Mouse (Mus musculus): ENCODE data around the gene Nploc4. TPM values are rescaled to one million over a fixed set of nuclear protein-coding genes. Genes with fewer than 3 reads are reported as not detected.
A peak's percentile ranks its signal among the peaks of the same experiment; 100 is the strongest.

Gene Nploc4
- polyA plus RNA-seq, 1 experiment from 2014 or later: 49.8 TPM

GRCm38 (mm10) chr11:120378031-120378610 is 59.4 kb downstream of the Nploc4 start:
- Histone ChIP-seq H3K4me3 (replicated peaks) (peak overlapping the region; percentile 94), H3K36me3 (peaks cover 73% of the 10 kb centered on the region), H3K9me3 (no peaks in the 10 kb centered on the region), H3K27ac (peak overlapping the region; percentile 81), H3K27me3 (no peaks in the 10 kb centered on the region), H3K4me2 (peak overlapping the region; percentile 81), H3K9ac (replicated peaks) (peak overlapping the region; percentile 85), H3K4me1 (replicated peaks) (peaks cover 22% of the 10 kb centered on the region)
- ATAC-seq (ENCODE audit: insufficient number of reproducible peaks, insufficient read depth, low FRiP score, low TSS enrichment, low read depth): peak; percentile 37
- WGBS: 3% methylated on average over 36 of the region's 40 CpGs

GRCm38 (mm10) chr11:120377337-120377736 is 60.2 kb downstream of the Nploc4 start:
- WGBS: 84% methylated on average over 10 of the region's 10 CpGs
- no peak for ATAC-seq (ENCODE audit: insufficient number of reproducible peaks, insufficient read depth, low FRiP score, low TSS enrichment, low read depth)
- Histone ChIP-seq H3K36me3 (peaks cover 73% of the 10 kb centered on the region), H3K9me3 (no peaks in the 10 kb centered on the region), H3K27me3 (no peaks in the 10 kb centered on the region), H3K9ac (replicated peaks) (peak overlapping the region; percentile 85), H3K27ac (no peak overlapping the region), H3K4me2 (peak overlapping the region; percentile 81), H3K4me3 (replicated peaks) (peak overlapping the region; percentile 94), H3K4me1 (replicated peaks) (peaks cover 22% of the 10 kb centered on the region)

- Histone ChIP-seq H3K36me3 (peaks cover 73% of the 10 kb centered on the region), H3K27ac (no peak overlapping the region), H3K9ac (replicated peaks) (0 out of 2 replicates have a peak overlapping the region, but pooled peaks have one; percentile 8), H3K4me3 (replicated peaks) (no peak overlapping the region), H3K4me1 (replicated peaks) (peaks cover 22% of the 10 kb centered on the region), H3K4me2 (peak overlapping the region; percentile 81; the same call in 1 of the 2 replicates), H3K9me3 (no peaks in the 10 kb centered on the region), H3K27me3 (no peaks in the 10 kb centered on the region)
- ATAC-seq (ENCODE audit: insufficient number of reproducible peaks, insufficient read depth, low FRiP score, low TSS enrichment, low read depth): no peak
- 87% methylated on average over 17 of the region's 17 CpGs for WGBS
Observed at GRCm38 (mm10) chr11:120376302-120377160, 61.0 kb downstream of the Nploc4 start.

- Histone ChIP-seq H3K27ac (no peak overlapping the region), H3K27me3 (no peaks in the 10 kb centered on the region), H3K4me3 (replicated peaks) (no peak overlapping the region), H3K9ac (replicated peaks) (no peak overlapping the region), H3K4me1 (replicated peaks) (peaks cover 22% of the 10 kb centered on the region), H3K4me2 (no peak overlapping the region), H3K36me3 (peaks cover 73% of the 10 kb centered on the region), H3K9me3 (no peaks in the 10 kb centered on the region)
- WGBS: 91% methylated on average over 10 of the region's 10 CpGs
- ATAC-seq (ENCODE audit: insufficient number of reproducible peaks, insufficient read depth, low FRiP score, low TSS enrichment, low read depth): no peak
Observed at GRCm38 (mm10) chr11:120375324-120375723, 62.2 kb downstream of the Nploc4 start.

- WGBS: 89% methylated on average over 23 of the region's 23 CpGs
- Histone ChIP-seq H3K27me3 (no peaks in the 10 kb centered on the region), H3K4me2 (no peak overlapping the region), H3K27ac (no peak overlapping the region), H3K9ac (replicated peaks) (no peak overlapping the region), H3K36me3 (peaks cover 82% of the 10 kb centered on the region), H3K4me3 (replicated peaks) (no peak overlapping the region), H3K9me3 (no peaks in the 10 kb centered on the region), H3K4me1 (replicated peaks) (peaks cover 15% of the 10 kb centered on the region)
- ATAC-seq (ENCODE audit: insufficient number of reproducible peaks, insufficient read depth, low FRiP score, low TSS enrichment, low read depth): no peak
Observed at GRCm38 (mm10) chr11:120373820-120374586, 63.5 kb downstream of the Nploc4 start.

GRCm38 (mm10) chr11:120373025-120373424 is 64.5 kb downstream of the Nploc4 start:
- 71% methylated on average over 13 of the region's 13 CpGs for WGBS
- H3K4me3 ChIP-seq (replicated peaks): no peak overlapping the region
- no peak overlapping the region for H3K9ac ChIP-seq (replicated peaks)
- H3K4me1 ChIP-seq (replicated peaks): peaks cover 10% of the 10 kb centered on the region
- no peak overlapping the region for H3K27ac ChIP-seq
- no peak for ATAC-seq (ENCODE audit: insufficient number of reproducible peaks, insufficient read depth, low FRiP score, low TSS enrichment, low read depth)
- H3K27me3 ChIP-seq: no peaks in the 10 kb centered on the region
- no peak overlapping the region for H3K4me2 ChIP-seq
- peaks cover 86% of the 10 kb centered on the region for H3K36me3 ChIP-seq
- H3K9me3 ChIP-seq: no peaks in the 10 kb centered on the region

- Histone ChIP-seq H3K9ac (replicated peaks) (peak overlapping the region; percentile 37; the same call in 1 of the 2 replicates), H3K27ac (peak overlapping the region; percentile 50; the same call in 1 of the 2 replicates), H3K4me1 (replicated peaks) (0 out of 2 replicates have a peak, but pooled peaks cover 4% of the 10 kb centered on the region), H3K4me3 (replicated peaks) (no peak overlapping the region), H3K27me3 (no peaks in the 10 kb centered on the region), H3K9me3 (no peaks in the 10 kb centered on the region), H3K4me2 (no peak overlapping the region), H3K36me3 (peaks cover 60% of the 10 kb centered on the region)
- WGBS: 40% methylated on average over 8 of the region's 8 CpGs
- peak; percentile 67; the same call in 1 of the 2 replicates for ATAC-seq (ENCODE audit: insufficient number of reproducible peaks, insufficient read depth, low FRiP score, low TSS enrichment, low read depth)
Observed at GRCm38 (mm10) chr11:120369656-120370055, 67.9 kb downstream of the Nploc4 start.

GRCm38 (mm10) chr11:120366443-120367027 is 71.0 kb downstream of the Nploc4 start:
- Histone ChIP-seq H3K27me3 (0 out of 2 replicates have a peak, but pooled peaks cover 1% of the 10 kb centered on the region), H3K9ac (replicated peaks) (no peak overlapping the region), H3K4me2 (no peak overlapping the region), H3K36me3 (peaks cover 28% of the 10 kb centered on the region), H3K4me1 (replicated peaks) (peaks cover 21% of the 10 kb centered on the region; the same call in 1 of the 2 replicates), H3K9me3 (no peaks in the 10 kb centered on the region), H3K27ac (no peak overlapping the region), H3K4me3 (replicated peaks) (no peak overlapping the region)
- WGBS: 35% methylated on average over 7 of the region's 7 CpGs
- ATAC-seq (ENCODE audit: insufficient number of reproducible peaks, insufficient read depth, low FRiP score, low TSS enrichment, low read depth): no peak

GRCm38 (mm10) chr11:120362891-120363290 is 74.6 kb downstream of the Nploc4 start:
- Histone ChIP-seq H3K27me3 (0 out of 2 replicates have a peak, but pooled peaks cover 2% of the 10 kb centered on the region), H3K9ac (replicated peaks) (no peak overlapping the region), H3K4me2 (no peak overlapping the region; the same call in 1 of the 2 replicates), H3K36me3 (no peaks in the 10 kb centered on the region), H3K9me3 (no peaks in the 10 kb centered on the region), H3K4me3 (replicated peaks) (no peak overlapping the region), H3K27ac (no peak overlapping the region), H3K4me1 (replicated peaks) (peaks cover 58% of the 10 kb centered on the region)
- no peak for ATAC-seq (ENCODE audit: insufficient number of reproducible peaks, insufficient read depth, low FRiP score, low TSS enrichment, low read depth)
- WGBS: 83% methylated on average over 6 of the region's 6 CpGs

- H3K27me3 ChIP-seq: 0 out of 2 replicates have a peak, but pooled peaks cover 2% of the 10 kb centered on the region
- no peak within 1 kb of the TSS for H3K4me3 ChIP-seq (replicated peaks)
- no peaks in the 10 kb centered on the region for H3K36me3 ChIP-seq
- no peaks in the 10 kb centered on the region for H3K9me3 ChIP-seq
- no peak within 1 kb of the TSS; the same call in 1 of the 2 replicates for H3K4me2 ChIP-seq
- WGBS: 67% methylated on average over 10 of the region's 10 CpGs
- no peak within 1 kb of the TSS for H3K27ac ChIP-seq
- no peak for ATAC-seq (ENCODE audit: insufficient number of reproducible peaks, insufficient read depth, low FRiP score, low TSS enrichment, low read depth)
- peaks cover 66% of the 10 kb centered on the region for H3K4me1 ChIP-seq (replicated peaks)
- 0 out of 2 replicates have a peak within 1 kb of the TSS, but pooled peaks have one; percentile 9 for H3K9ac ChIP-seq (replicated peaks)
Observed at GRCm38 (mm10) chr11:120361295-120361694, 76.2 kb downstream of the Nploc4 start, which contains the start of gene Fscn2. Fscn2 (plus strand) TSS chr11:120361534.
